ENCODE assay signal across 13 mouse cellular contexts in the genomic region with DNA sequence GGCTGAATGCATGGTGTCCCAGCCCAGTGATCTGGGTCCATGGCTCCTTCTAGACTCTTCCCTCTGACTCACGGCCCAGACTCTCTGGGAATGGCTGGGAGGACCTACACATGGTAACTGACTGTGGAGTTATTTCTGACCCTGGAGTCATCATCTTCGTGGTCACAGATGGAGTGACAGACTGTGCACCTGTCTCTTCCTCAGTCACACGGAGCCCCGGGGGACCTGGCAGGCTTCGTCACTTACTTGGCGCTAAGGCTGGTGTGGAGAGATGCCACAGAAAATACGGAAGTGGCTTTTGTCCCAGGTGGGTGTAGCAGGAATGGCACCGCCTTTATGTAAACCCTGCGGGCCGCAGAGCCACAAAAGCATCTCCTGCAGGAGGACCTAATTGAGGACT. TPM values are rescaled to one million over a fixed set of nuclear protein-coding genes. Genes with fewer than 3 reads are reported as not detected.
DNase-seq lines count a peak whose midpoint lies in the region; ATAC-seq lines count a peak whose summit lies in the region.
"Had no signal": no experiment of that assay in that cellular context is flagged by ENCODE, and none has a peak within 500 bp of the region (broad histone marks: within the 10 kb centered on the region; RNA-seq: fewer than 3 reads in every experiment).

No protein-coding gene starts in this region.

- H3K36me3 ChIP-seq in heart, embryonic 16.5 days (ENCODE audit: control insufficient read depth, insufficient read depth), result 0 out of 2 replicates have a peak, but pooled peaks cover under 1% of the 10 kb centered on the region
- H3K36me3 ChIP-seq: hindbrain, embryonic 13.5 days had no signal

- 38% methylated on average over 10 of the region's 10 CpGs for WGBS in heart, embryonic 16.5 days

- peak overlapping the region; percentile 99 for H3K27ac ChIP-seq in heart, embryonic 16.5 days (ENCODE audit: low read length)
- H3K27ac ChIP-seq: hindbrain, embryonic 13.5 days; layer of hippocampus, adult 2 months had no signal

- peak overlapping the region; percentile 67 for H3K9ac ChIP-seq in heart, embryonic 16.5 days (ENCODE audit: low read length)
- H3K9ac ChIP-seq: hindbrain, embryonic 13.5 days had no signal

- peak overlapping the region; percentile 28 for H3K4me3 ChIP-seq in heart, embryonic 16.5 days (ENCODE audit: low read length)
- H3K4me3 ChIP-seq: hindbrain, embryonic 13.5 days; layer of hippocampus, adult 2 months had no signal

- peak overlapping the region; percentile 55 for H3K4me2 ChIP-seq in heart, embryonic 16.5 days (ENCODE audit: low read depth, low read length)
- H3K4me2 ChIP-seq: hindbrain, embryonic 13.5 days had no signal

- no peak for ATAC-seq in heart, embryonic 16.5 days (replicated peaks; ENCODE audit: extremely low read depth, insufficient read depth, low FRiP score)
- ATAC-seq in CD4-positive, CD25-positive, alpha-beta regulatory T cell, adult 4 months, result no peak
- no peak for ATAC-seq in inflammation-experienced regulatory T-cells, adult 6 months

- no peaks in the 10 kb centered on the region for H3K9me3 ChIP-seq in heart, embryonic 16.5 days (replicated peaks; ENCODE audit: control insufficient read depth, low read length)
- H3K9me3 ChIP-seq: hindbrain, embryonic 13.5 days had no signal

- H3K4me1 ChIP-seq in heart, embryonic 16.5 days (ENCODE audit: control insufficient read depth, insufficient read depth, low read length), result peaks cover 38% of the 10 kb centered on the region

- no peaks in the 10 kb centered on the region for H3K27me3 ChIP-seq in heart, embryonic 16.5 days (ENCODE audit: control insufficient read depth, insufficient read depth, low read length)

- peak; percentile 93 for DNase-seq in heart, adult 11 months
- no peak for DNase-seq in heart, adult 8-10 months (ENCODE audit: low spot score)
- DNase-seq in Muller cell, postnatal 12 days (ENCODE audit: inconsistent ontology term), result peak; percentile 47
- peak; percentile 96 to 97 for DNase-seq in cerebellum, postnatal 14 days
- DNase-seq in liver, result no peak
- DNase-seq: kidney, adult 8-10 months; thymus, postnatal 14 days had no signal

RNA-seq across cellular contexts. Expression of gene Xirp1, which starts 0.8 kb away (rescaled TPM):
- 100 to 1,000 TPM; 130 to 157 (median 141) TPM for total RNA-seq in heart, adult 8-10 months (2022)
- polyA plus RNA-seq in heart, embryonic 16.5 days (2015; fragmentation: Nextera tagmentation; extraction: Ambion mirVana), result 54.9 and 56.1 TPM in 2 replicates
- not detected for polyA plus RNA-seq in CD4-positive, CD25-positive, alpha-beta regulatory T cell, adult 4 months (2017; shearing (Covaris generic))
- not detected for polyA plus RNA-seq in inflammation-experienced regulatory T-cells, adult 6 months (2017; shearing (Covaris generic))
- total RNA-seq: megakaryocyte-erythroid progenitor cell, adult 5-6 weeks had no signal

RNA-seq across cellular contexts. Expression of gene Csrnp1, which starts 39.7 kb away (rescaled TPM):
- 10 to 100 TPM; 10.9 to 32.1 (median 16.1) TPM for total RNA-seq in heart, adult 8-10 months (2022)
- polyA plus RNA-seq in heart, embryonic 16.5 days (2015; fragmentation: Nextera tagmentation; extraction: Ambion mirVana), result 6.5 and 9.4 TPM in 2 replicates
- polyA plus RNA-seq in CD4-positive, CD25-positive, alpha-beta regulatory T cell, adult 4 months (2017; shearing (Covaris generic)), result 10 to 100 TPM; 22.7 to 89.4 TPM
- 10 to 100 TPM; 21.7 to 47.3 (median 39.5) TPM for polyA plus RNA-seq in inflammation-experienced regulatory T-cells, adult 6 months (2017; shearing (Covaris generic))

RNA-seq across cellular contexts. Expression of gene Cx3cr1, which starts 45.5 kb away (rescaled TPM):
- total RNA-seq in heart, adult 8-10 months (2022), result 1 to 10 TPM in 2 of 4 experiments, under 1 TPM in 2; 0.89 to 1.3 (median 1.1) TPM
- 6.1 and 6.2 TPM in 2 replicates for polyA plus RNA-seq in heart, embryonic 16.5 days (2015; fragmentation: Nextera tagmentation; extraction: Ambion mirVana)
- under 1 TPM in 1 of 2 experiments, not detected in 1; 0.15 TPM for polyA plus RNA-seq in CD4-positive, CD25-positive, alpha-beta regulatory T cell, adult 4 months (2017; shearing (Covaris generic))
- 1 to 10 TPM in 1 of 3 experiments, under 1 TPM in 2; 0.29 to 1.2 (median 0.43) TPM for polyA plus RNA-seq in inflammation-experienced regulatory T-cells, adult 6 months (2017; shearing (Covaris generic))

Comparison
In these comparisons a context has a peak if more than half of its experiments do, and no peak if none do; other contexts are left out.
1. DNase-seq: peak in heart, adult 11 months (single experiment), Muller cell, postnatal 12 days (single experiment) and cerebellum, postnatal 14 days (2 of 2); none in heart, adult 8-10 months (single experiment) and liver (single experiment).
2. RNA of gene Xirp1, which starts 0.8 kb away (polyA plus RNA-seq): 54.9 to 56.1 TPM in heart, embryonic 16.5 days; not detected in CD4-positive, CD25-positive, alpha-beta regulatory T cell, adult 4 months and not detected in inflammation-experienced regulatory T-cells, adult 6 months; every median in the first group is over 10 times any median in the second.